Mouse (Mus musculus) monocyte, adult 5-6 weeks (primary cell): ENCODE data around the gene Pbx1. TPM values are rescaled to one million over a fixed set of nuclear protein-coding genes. Genes with fewer than 3 reads are reported as not detected.

Experiments
- ATAC-seq: fragments of 153-309, 156-312 bp; replicated peaks from 2 replicates; pipeline ENCODE4 v1.8.0; 2017; ENCODE audit warnings: mild to moderate bottlenecking; ENCODE audit not compliant: low TSS enrichment, insufficient number of reproducible peaks, severe bottlenecking, poor library complexity, low FRiP score
- total RNA-seq: library from RNA; stranded (forward); fragments of 200-1000, 200-491, 200-594 nt; gene quantifications from 3 replicates; pipeline ENCODE4 v1.2.3, GENCODE M21; 2017

The Pbx1 gene
- total RNA-seq, 1 experiment from 2014 or later: 5.4 TPM

- ATAC-seq: no peak
Measured at GRCm38 (mm10) chr1:168166841-168167240, 265.2 kb downstream of the Pbx1 start.

DNA sequence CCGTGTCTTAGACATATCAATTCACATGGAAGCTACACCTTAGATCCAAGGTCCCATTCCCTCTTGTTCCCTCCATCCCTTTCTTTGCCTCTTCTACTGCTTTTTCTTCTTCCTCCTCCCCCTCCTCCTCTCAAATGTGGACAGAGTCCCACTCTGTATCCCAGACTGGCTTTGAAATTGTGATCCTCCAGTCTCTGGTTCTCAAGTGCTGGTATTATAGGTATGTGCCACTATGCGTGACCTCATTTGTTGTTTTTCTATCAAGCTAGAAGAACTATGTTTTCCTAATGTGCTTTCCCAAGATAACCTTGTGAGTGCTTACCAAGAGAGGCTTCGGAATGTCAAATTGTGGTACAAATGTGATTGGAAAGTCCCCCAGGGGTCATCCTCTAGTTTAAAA is 267.1 kb downstream of the Pbx1 start:
- ATAC-seq: no peak

- ATAC-seq: no peak
Measured at GRCm38 (mm10) chr1:168163521-168164233, 268.4 kb downstream of the Pbx1 start.

GRCm38 (mm10) chr1:168139138-168139682 is 292.9 kb downstream of the Pbx1 start:
- no peak for ATAC-seq

- no peak for ATAC-seq
Measured at GRCm38 (mm10) chr1:168138669-168139068, 293.4 kb downstream of the Pbx1 start.

- no peak for ATAC-seq
Measured at GRCm38 (mm10) chr1:168137890-168138289, 294.2 kb downstream of the Pbx1 start.

DNA sequence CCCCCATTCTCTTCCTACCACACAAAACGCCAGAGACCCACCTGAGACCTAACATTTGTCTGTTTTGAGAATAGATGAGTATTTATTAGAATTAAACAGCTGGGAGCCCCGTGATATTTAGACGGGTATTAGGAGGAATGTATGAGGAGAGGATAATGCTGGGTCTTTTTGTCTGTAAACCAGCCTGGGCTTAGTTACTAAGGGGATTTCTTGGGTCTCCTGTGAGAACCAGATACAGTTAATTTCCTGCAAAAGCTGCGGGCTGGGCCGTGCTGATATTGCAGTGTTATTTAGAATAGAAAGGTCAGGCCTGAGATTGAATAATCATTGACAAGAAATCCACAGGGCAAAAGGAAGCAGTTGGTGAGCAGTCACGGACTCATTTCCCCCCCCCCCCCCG is 296.5 kb downstream of the Pbx1 start:
- no peak for ATAC-seq

DNA sequence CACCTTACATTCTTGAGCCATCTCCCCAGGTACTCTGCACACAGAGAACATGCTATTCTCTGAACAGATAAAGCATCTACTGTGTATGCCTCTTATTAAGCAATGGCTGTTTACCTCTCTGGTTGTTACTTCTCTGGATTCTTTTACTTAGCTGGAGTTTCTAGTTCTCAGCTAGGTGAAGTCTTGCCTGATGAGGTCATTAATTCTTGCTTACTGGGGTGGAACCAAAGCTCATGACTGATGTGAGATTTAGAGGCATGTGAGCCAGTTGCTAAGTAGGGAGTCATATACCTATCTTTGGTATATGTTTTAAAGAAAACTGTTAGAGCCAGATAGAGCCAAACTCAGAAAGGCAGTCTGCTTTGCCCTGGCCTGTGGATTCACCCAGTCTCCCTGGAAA is 298.4 kb downstream of the Pbx1 start:
- no peak for ATAC-seq

GRCm38 (mm10) chr1:168128004-168128403 is 304.1 kb downstream of the Pbx1 start:
- ATAC-seq: no peak

- ATAC-seq: no peak
Measured at GRCm38 (mm10) chr1:168124643-168125490, 307.2 kb downstream of the Pbx1 start.

GRCm38 (mm10) chr1:168118077-168118476 is 314.0 kb downstream of the Pbx1 start:
- ATAC-seq: no peak

GRCm38 (mm10) chr1:168117367-168117766 is 314.7 kb downstream of the Pbx1 start:
- ATAC-seq: no peak

DNA sequence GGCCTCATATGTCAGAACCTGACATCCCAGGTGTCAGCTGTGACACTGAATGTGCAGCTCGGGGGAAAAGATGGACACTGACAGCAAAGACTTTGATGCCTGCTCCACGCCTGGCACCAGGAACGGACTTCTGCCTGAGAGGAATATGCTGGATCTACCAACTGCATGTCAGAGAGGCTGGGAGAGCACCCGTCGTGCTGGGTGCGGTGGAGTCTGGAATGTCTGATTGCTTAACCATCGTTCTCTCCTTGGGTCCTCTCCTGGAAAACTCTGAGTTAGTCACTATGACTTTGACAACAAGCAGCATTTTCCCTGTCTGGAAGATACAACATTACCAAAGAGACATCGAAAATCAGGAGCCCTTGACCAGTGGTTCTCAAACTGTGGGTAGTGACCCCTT is 322.3 kb downstream of the Pbx1 start:
- no peak for ATAC-seq

DNA sequence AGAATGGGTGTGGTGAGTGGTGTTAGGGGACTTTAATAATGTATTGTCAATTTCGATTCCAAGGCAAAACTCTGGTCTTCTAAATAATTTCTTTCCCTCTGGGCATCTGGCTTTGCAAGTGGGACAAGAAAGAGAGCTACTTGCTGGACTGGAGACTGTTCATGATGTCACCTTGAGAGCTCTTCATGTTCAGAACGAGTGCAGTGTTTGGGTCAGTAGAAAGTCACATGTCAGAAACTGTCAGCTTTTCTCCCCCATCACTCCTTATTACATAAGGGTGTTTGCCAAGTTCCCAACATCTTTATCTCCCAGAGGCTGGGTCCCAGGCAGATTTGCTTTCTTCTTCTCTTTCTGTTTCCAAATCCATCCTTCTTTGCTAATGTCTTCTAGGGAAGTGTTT is 328.2 kb downstream of the Pbx1 start:
- ATAC-seq: no peak

DNA sequence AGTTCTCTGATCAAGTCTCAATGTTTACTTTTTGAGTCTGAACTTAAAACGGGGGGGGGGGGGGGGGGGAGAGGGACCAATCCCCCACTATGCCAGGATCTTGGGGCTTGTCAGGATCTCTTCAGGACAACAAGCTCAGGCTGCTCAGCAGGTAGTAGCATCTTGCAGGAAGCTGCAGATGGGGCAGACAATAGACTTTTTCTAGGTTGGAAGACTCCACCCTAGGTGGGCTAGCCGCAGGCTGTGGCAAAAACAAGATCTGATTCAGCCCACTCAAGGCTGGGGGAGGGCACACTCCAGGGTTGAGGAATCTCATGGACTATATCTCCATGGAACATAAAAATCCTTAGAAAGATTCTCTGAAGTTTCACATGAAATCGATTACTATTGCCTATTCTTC is 330.6 kb downstream of the Pbx1 start:
- ATAC-seq: no peak

DNA sequence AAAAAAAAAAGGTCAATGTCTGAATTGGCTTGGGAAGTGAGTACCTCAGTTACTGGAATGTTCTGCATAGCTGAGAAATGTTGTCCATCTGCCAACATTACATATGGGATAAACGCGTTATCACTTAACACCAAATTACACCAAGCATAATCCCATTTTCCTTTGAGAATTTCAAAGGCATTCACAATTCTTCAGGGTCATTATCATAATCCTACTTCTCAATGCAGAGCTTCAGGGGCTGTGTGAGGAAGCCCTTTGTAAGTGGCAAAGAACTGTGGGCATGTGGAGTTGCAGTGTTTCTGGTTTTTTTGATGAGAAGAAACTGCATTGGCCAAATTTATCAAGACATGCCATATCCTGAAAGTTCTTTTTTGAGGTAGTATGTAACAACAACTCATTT is 333.3 kb downstream of the Pbx1 start:
- no peak for ATAC-seq

- ATAC-seq: no peak
Measured at GRCm38 (mm10) chr1:168094671-168095070, 337.4 kb downstream of the Pbx1 start.

DNA sequence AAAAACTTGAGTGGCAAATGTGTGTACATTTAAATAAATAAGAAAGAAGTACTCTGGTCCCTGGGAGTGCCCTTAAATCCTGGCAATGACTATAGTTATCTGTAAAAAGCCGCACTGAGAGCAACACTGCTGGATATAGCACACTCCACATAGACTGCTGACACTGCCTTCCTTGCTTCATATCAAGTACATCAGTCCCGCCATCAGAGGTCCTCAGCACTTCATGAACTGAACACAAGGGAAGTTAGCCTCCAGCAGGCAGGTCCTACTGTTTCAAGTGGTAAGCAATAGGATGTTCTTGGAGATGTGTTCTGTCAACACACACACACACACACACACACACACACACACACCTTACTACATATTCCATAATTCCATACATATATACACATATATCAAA is 339.0 kb downstream of the Pbx1 start:
- no peak for ATAC-seq

- no peak for ATAC-seq
Measured at GRCm38 (mm10) chr1:168091627-168092026, 340.4 kb downstream of the Pbx1 start.

- ATAC-seq: no peak
Measured at GRCm38 (mm10) chr1:168088680-168089079, 343.4 kb downstream of the Pbx1 start.
